Mouse (Mus musculus) C2C12 (cell line): ENCODE results near the gene Hoxb8. TPM values are rescaled to one million over a fixed set of nuclear protein-coding genes. Genes with fewer than 3 reads are reported as not detected.
A peak's percentile ranks its signal among the peaks of the same experiment; 100 is the strongest.

Source experiments
- H3K27me3 ChIP-seq: one replicate; pipeline ENCODE4 v1.6.1; 2011; ENCODE audit not compliant: control insufficient read depth, insufficient read depth, insufficient read length
- H3K36me3 ChIP-seq: one replicate; pipeline ENCODE4 v1.6.1; 2011; ENCODE audit not compliant: control insufficient read depth, insufficient read depth
- H3K4me3 ChIP-seq: one replicate; pipeline ENCODE4 v1.5.1; 2011; ENCODE audit warnings: mild to moderate bottlenecking, control low read depth; ENCODE audit not compliant: poor library complexity, insufficient read depth, severe bottlenecking
- H3K79me2 ChIP-seq: one replicate; pipeline ENCODE4 v1.6.1; 2011; ENCODE audit not compliant: control insufficient read depth, insufficient read depth
- H3K79me3 ChIP-seq: one replicate; pipeline ENCODE4 v1.6.1; 2011; ENCODE audit warnings: low read depth, control low read depth
- H3ac ChIP-seq: one replicate; pipeline ENCODE3; 2011; ENCODE audit warnings: low read depth; ENCODE audit not compliant: control insufficient read depth, insufficient read length
- CEBPB ChIP-seq: IDR thresholded peaks from one replicate; pipeline ENCODE4 v1.6.1; 2011; ENCODE audit warnings: low read depth, mild to moderate bottlenecking, control low read depth, moderate library complexity
- CTCF ChIP-seq: IDR thresholded peaks from one replicate; pipeline ENCODE4 v1.5.1; 2011; ENCODE audit not compliant: control insufficient read depth, insufficient read depth, insufficient read length
- FOSL1 ChIP-seq: IDR thresholded peaks from one replicate; pipeline ENCODE4 v1.8.0; 2011; ENCODE audit warnings: mild to moderate bottlenecking, low read length; ENCODE audit not compliant: poor library complexity, insufficient read depth, severe bottlenecking
- MAX ChIP-seq: IDR thresholded peaks from one replicate; pipeline ENCODE4 v1.6.1; 2011; ENCODE audit warnings: mild to moderate bottlenecking, control low read depth
- MYOD1 ChIP-seq: IDR thresholded peaks from one replicate; pipeline ENCODE4 v1.6.1; 2011; ENCODE audit warnings: low read depth; ENCODE audit not compliant: control insufficient read depth, insufficient read length
- MYOG ChIP-seq: IDR thresholded peaks from one replicate; pipeline ENCODE4 v1.6.1; 2011; ENCODE audit not compliant: control insufficient read depth, insufficient read length; ENCODE audit errors: extremely low read depth
- USF1 ChIP-seq: IDR thresholded peaks from one replicate; pipeline ENCODE4 v1.6.1; 2011; ENCODE audit warnings: low read depth, mild to moderate bottlenecking, control low read depth, moderate library complexity
- polyA plus RNA-seq: library from polyadenylated mRNA; unstranded; fragments of >200 nt; fragmentation: generic; extraction: Trizol; gene quantifications from one replicate; pipeline ENCODE4 v1.2.1, GENCODE M21; 2012; ENCODE audit warnings: missing spikeins

The Hoxb8 gene
- polyA plus RNA-seq, 1 experiment: 0.02 TPM

- H3K79me2 ChIP-seq: no peaks in the 10 kb centered on the region
- H3K36me3 ChIP-seq: no peaks in the 10 kb centered on the region
- H3ac ChIP-seq: no peak overlapping the region
- H3K27me3 ChIP-seq: peaks cover 89% of the 10 kb centered on the region
- TF ChIP-seq FOSL1: no peak
- no peak for TF ChIP-seq CTCF
- no peak for TF ChIP-seq CEBPB
- TF ChIP-seq MYOG: no peak
- no peak for TF ChIP-seq MAX
- TF ChIP-seq MYOD1: no peak
- no peak for TF ChIP-seq USF1
- H3K4me3 ChIP-seq: no peak overlapping the region
- no peaks in the 10 kb centered on the region for H3K79me3 ChIP-seq
Observed at GRCm38 (mm10) chr11:96302381-96303150, 20.9 kb downstream of the Hoxb8 start.

GRCm38 (mm10) chr11:96303151-96304099 lies 21.7 kb downstream of the Hoxb8 start, which contains the start of gene Hoxb5:
TSS of gene Hoxb5 (plus strand) at chr11:96303336.
- H3K79me2 ChIP-seq: no peaks in the 10 kb centered on the region
- H3K27me3 ChIP-seq: peaks cover 85% of the 10 kb centered on the region
- no peak within 1 kb of the TSS for H3K4me3 ChIP-seq
- no peaks in the 10 kb centered on the region for H3K36me3 ChIP-seq
- H3ac ChIP-seq: no peak within 1 kb of the TSS
- no peak for TF ChIP-seq FOSL1
- peak; percentile 94 for TF ChIP-seq CTCF
- H3K79me3 ChIP-seq: no peaks in the 10 kb centered on the region

DNA sequence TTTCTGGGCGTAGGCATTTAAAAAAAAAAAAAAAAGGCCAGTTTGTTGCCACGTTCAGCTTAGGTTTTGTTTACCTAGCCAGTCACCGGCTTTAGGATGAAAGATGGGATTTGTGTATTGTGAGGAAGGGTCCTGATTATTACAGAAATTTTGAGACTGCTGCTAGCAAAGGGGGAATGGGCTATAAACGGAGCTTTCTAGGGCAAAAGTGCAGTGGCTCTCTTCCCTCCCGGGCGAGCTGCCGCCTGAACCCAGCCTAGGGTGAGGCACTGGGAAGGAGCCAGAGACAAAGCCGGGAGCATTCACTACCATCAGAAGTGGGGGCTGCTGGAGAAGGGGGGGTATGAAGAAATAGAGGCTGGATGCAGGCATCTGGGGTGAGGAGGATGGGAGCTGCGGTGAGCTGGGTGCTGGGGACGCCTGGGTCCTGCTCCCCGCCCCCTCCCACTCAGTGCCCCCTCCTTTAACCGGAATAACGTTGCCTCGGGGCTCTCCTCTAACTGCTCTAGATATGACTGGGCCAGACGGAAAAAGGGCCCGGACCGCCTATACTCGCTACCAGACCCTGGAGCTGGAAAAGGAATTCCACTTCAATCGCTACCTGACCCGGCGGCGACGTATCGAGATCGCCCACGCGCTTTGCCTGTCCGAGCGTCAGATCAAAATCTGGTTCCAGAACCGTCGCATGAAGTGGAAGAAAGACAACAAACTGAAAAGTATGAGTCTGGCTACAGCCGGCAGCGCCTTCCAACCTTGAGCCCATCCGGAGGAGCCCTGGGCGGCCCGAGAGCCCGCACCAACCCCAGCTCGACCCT lies 22.9 kb downstream of the Hoxb8 start:
- H3K4me3 ChIP-seq: no peak overlapping the region
- TF ChIP-seq FOSL1 (no peak), MYOG (no peak)
- no peaks in the 10 kb centered on the region for H3K79me3 ChIP-seq
- no peak overlapping the region for H3ac ChIP-seq
- peaks cover 85% of the 10 kb centered on the region for H3K27me3 ChIP-seq
- no peaks in the 10 kb centered on the region for H3K36me3 ChIP-seq
- H3K79me2 ChIP-seq: no peaks in the 10 kb centered on the region

- Histone ChIP-seq H3K79me2 (no peaks in the 10 kb centered on the region), H3K27me3 (peaks cover 83% of the 10 kb centered on the region)
- TF ChIP-seq MYOG (no peak), MAX (no peak), USF1 (no peak), FOSL1 (no peak), CTCF (no peak), CEBPB (no peak)
Observed at GRCm38 (mm10) chr11:96305505-96306182, 23.9 kb downstream of the Hoxb8 start.

GRCm38 (mm10) chr11:96306183-96306907 lies 24.6 kb downstream of the Hoxb8 start:
- no peak for TF ChIP-seq USF1
- TF ChIP-seq MYOD1: no peak
- TF ChIP-seq FOSL1: no peak
- TF ChIP-seq CTCF: no peak
- TF ChIP-seq MAX: no peak
- TF ChIP-seq MYOG: no peak
- no peak for TF ChIP-seq CEBPB
- Histone ChIP-seq H3ac (no peak overlapping the region), H3K27me3 (peaks cover 81% of the 10 kb centered on the region), H3K36me3 (no peaks in the 10 kb centered on the region), H3K79me2 (no peaks in the 10 kb centered on the region), H3K79me3 (no peaks in the 10 kb centered on the region), H3K4me3 (no peak overlapping the region)

More at GRCm38 (mm10) chr11:96305505-96306182, 23.9 kb downstream of the Hoxb8 start:
- Histone ChIP-seq H3ac (no peak overlapping the region), H3K79me3 (no peaks in the 10 kb centered on the region), H3K36me3 (no peaks in the 10 kb centered on the region), H3K4me3 (no peak overlapping the region)
